Mouse (Mus musculus) layer of hippocampus, postnatal 14 days (tissue): Measurements from ENCODE around the gene Gata3. TPM values are rescaled to one million over a fixed set of nuclear protein-coding genes. Genes with fewer than 3 reads are reported as not detected.

Experiments
- DNase-seq, 2 experiments: peaks; one replicate each; pipeline ENCODE4 v3.0.0; 2021 to 2022; ENCODE audit warnings: low spot score in 2 of 2, mixed read lengths in 1 of 2
- total RNA-seq, 2 experiments: library from RNA; stranded (reverse); gene quantifications; 2 replicates each; pipeline ENCODE4 v1.2.3; 2021

The Gata3 gene
- total RNA-seq, 2 experiments from 2014 or later, result 0.44 to 0.79 TPM

DNA sequence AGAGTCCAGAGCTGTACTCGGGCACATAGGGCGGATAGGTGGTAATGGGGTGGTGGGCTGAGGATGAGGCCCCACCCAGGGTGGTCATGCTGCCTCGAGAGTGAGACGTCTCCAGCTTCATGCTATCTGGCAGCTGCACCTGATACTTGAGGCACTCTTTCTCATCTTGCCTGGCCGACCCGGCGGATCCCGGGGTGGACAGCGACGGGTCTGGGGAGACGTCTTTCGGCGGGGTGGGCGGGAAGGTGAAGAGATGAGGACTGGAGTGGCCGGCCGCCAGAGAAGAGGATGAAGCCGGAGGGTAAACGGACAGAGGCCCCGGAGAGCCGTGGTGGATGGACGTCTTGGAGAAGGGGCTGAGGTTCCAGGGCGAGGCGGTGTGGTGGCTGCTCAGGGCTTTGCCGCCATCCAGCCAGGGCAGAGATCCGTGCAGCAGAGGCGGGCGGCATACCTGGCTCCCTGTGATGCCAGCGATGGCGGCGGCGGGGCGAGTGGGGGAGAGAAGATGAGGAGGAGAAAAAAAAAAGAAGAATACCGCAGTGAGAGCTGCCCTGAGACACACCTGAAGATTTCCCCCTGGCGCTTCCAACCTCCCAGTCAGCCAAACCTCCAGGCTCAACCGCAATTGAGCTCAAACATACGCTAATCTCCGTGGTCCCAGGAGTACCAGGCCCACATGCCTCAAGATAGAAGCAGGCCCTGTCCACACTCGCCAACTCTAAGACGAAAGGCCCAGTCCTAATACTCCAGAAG is 15.2 kb downstream of the Gata3 start:
- DNase-seq, result no peak

DNA sequence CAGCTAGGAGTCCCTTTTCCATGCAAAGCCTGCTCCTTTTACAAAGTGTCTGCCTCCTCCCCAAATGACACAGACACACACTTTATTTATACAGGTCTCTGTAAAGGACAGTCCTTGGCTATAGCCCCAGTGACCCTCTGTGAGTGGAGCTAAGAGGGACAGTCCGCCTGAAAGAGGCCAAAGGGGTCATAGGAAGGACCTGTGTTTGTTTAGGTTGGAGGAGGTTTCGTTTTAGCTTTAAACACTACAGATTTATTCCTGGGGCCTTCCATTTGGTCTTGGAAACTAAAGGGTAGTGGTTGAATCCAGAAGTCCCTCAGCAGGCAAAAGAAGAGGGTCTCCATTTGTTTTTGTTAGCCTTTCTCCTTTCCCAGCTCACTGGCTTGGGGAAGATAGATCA is 16.1 kb downstream of the Gata3 start:
- no peak for DNase-seq

DNA sequence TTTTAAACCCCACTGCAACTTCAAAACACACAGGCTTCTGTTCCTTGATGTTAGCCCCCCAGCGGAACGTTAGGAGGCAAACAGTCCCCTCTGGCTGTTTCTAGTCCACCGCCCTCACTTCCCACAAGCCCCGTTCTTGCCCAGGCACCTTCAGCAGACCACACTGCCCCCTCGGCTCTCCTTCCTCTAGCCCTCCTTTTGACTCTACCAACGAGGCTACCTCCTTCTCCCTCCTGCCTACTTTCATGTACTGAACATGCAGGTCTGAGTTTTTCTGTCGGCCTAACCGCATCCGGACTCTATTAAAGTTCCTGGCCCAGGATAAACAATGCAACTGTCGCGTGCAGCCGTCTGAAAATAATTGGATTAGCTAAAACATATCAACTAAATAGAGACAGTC is 17.2 kb downstream of the Gata3 start:
- no peak for DNase-seq

DNA sequence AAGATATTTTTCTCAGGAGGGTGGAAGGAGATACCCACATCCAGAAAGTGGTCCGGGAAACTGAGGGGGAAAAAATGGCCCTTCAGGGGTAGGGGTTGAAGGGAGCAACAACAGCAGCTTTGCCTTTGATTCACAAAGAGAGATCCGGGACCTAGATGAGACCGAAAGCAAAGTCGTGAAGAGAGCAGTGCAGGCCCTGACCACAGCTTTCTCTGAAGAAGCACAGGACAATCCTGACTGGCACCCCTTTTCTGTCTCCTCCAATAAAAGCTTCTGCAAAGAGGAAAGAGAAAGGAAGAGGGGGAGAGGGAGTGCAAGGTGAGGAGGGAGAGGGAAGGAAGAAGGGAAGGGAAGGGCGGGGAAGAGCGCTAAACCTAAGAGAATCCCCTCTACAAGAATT is 18.0 kb downstream of the Gata3 start:
- no peak for DNase-seq

DNA sequence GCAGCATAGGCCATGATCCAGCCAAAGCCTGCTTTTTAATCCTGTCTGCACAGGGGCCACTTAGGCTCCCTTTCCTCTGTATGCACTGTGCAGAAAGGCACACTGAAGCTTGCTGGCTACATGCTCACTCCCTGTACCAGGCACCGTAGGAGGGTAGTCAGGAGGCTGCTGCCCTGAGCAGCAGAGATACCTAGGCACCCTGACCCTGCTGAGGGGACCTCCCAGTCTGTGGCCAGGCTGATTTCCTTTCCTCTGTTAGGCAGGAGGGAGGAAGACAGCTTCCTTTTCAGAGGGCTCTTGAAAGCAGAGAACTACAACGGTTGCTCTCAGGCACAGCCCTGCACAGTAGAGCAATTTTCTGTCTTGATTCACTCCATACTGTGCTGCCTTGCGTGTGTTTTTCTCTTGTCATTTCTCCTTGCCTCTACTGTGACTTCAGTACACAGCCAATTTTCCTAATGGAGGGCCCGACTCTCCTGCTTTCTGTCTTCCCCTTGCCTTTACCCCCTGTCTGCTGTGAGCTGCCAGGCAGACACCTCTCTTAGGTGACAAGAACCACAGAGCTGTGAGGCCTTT is 18.6 kb downstream of the Gata3 start:
- DNase-seq, result no peak

DNA sequence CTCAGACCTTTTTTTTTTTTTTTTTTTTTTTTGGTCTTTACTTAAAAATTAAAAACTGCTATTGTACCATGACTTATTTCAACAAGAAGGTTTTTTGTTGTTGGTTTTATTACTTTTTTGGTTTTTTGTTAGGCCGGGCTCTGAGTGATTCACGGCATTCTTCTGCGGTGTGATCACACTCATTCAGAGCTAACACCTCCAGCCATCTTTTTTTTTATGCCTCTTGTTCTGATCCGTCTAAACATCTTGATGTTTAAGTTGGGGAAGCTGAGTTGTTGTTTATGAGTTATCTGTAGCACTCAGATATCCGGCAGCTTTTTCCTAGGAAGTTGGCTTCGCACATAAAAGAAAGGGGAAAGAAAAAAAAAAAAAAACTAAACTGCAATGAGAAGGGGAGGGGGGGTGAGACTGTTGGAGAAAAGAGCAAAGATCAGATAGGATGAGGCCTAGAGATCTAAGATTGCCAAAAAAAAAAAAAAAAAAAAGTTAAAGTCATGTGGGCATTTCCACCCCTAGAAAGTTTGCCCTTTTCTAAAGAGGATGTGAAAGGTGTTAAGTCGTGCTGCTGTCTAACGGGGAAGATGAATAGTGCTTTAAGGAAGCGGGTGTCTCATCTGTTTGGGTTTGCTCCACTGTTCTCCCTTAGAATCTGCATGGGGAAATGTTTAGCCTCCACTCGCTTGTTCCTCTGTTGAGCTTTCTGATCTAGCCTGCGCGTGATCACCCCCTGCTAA is 22.6 kb downstream of the Gata3 start:
- no peak for DNase-seq

DNA sequence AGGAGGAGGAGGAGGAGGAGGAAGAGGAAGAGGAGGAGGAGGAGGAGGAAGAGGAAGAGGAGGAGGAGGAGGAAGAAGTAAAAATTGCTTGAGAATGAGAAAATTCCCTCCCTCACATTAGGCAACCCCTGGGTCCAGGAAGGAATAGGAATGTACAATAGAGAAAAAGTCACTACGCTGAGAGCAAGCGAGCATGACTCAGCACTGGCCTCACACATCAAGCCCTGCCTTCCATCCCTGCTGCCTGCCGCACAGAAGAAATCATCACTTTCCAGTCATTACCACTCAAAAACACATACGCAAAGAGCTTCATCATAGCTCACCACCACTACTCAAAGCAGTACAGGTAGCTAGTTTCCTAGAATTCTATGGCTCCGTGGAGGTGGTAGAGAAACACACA is 29.1 kb downstream of the Gata3 start:
- no peak for DNase-seq

DNA sequence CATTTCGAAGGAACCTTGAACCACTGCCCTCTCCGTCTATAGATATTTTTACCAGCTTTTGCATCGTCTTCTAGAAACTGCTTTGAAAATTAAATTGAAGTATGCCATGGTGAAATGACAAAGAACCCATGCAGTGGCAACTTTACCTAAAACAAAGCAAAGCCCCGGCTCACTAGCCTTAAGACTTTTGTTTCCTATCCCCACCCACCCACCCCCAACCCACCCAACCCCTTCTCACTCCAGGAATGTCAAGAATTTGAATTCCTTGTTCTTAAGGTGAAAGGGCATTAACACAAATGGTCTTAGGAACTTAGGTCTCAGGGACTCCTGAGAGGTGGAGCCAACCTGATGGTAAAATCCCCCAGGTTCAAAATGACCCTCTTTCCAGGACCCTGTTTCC is 34.0 kb downstream of the Gata3 start:
- no peak for DNase-seq

DNA sequence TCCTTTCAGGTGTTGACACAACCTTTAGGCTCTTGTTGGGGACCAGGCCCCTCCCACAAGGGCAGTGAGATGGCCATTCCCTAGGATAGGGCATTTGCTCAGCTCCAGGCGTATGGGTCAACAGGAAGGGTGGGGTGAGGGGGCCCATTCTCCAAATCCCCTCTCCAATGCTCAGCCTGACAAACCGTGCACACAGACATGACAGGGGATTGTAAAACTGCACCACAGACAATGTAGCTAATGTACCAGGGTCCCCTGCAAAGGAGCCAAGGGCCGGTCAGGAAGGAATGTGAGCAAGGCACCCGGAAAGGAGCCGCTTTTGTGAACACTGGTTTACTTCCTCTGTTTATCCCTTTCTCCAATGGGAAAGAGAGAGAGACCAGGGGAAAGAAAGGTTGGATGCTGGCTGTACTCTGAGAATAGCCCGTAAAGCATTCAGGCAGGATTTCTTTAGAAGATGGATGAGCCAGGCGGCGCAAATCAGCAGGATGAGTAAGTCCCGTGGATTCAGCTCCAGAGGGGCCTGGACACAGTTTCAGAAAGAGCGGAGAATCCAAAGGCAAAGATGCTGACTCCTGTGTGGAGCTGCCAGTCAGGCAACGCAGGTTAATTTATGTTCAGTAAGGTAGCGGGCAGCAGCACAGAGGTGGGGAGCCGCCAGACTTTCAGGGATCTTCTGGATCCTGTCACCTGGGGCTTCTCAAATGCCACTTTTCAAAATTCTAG is 36.8 kb downstream of the Gata3 start:
- DNase-seq, result no peak

DNA sequence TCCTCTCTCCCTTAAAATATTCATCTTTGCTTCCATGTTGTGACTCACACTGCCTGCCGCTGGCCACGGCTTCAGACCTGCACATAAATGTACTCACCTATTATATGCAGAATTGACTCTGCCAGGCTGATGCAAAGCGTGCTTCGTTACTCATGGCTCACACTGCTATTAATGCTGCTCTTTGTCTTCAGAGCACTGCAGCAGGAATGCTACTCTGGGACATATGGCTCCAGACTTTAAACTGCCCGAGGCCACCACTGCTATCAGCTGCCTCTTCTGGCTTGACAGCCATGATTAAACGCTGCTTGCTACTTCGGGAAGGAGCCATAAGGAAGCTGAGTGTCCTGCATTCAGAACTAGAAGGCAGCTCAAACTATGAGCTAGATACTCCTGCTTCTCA is 54.6 kb downstream of the Gata3 start:
- no peak for DNase-seq

DNA sequence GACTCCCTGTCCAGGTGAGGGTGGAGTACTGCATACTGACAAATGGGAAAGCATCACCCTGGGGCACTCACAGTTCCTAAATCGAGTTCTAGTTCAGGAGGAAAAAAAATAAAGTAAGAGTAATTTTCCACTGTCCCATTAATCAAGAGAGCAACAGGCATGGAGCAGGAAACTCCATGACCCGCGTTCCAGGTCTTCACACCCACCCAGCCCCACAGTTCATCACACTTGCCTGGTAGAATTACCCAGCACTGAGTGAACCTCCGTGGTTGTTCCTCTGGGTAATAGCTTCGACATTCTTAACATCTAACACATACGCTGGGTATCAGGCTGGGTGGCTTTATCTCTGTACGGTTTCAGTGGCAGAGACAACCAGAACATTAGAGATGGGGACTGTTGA is 56.1 kb downstream of the Gata3 start:
- DNase-seq, result no peak

DNA sequence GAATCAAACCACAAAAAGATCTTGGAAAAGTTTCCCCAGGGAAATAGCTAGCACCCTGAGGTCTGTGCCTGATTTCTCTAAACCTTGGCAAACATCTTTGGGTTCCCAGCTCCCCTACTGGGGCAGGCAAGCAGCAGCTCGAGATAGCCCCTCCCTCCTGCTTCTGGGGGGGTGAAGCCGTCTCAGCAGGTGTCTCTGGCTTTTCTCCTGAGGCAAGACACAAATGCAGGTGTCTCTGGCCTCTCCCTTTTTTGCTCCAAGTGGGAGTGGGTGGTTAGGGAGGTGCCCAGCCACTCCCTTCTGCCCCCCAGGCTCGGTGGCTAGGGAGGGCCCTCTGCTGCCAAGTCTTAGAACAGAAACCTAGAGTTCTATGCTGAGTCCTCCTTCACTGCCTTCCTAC is 62.2 kb downstream of the Gata3 start:
- no peak for DNase-seq

DNA sequence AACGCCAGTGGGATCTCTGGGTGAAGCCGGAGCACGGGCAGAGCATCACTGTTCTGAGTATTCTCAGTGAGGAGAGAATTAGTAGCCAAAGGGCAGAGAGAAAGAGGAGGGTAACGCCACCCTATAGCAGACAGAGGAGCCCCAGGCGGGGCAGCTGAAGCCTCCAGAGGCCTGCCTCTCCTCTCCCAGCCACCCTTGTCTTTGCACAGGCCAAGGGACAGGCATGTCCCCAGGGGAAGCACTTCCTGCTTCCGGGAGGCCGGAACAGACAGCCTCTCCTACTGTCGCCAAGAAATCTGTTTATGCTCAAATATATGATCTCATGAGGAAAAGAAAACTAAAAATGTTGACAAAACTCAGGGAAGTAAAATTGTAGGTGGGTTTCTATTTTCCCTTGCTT is 69.2 kb downstream of the Gata3 start:
- DNase-seq, result no peak

DNA sequence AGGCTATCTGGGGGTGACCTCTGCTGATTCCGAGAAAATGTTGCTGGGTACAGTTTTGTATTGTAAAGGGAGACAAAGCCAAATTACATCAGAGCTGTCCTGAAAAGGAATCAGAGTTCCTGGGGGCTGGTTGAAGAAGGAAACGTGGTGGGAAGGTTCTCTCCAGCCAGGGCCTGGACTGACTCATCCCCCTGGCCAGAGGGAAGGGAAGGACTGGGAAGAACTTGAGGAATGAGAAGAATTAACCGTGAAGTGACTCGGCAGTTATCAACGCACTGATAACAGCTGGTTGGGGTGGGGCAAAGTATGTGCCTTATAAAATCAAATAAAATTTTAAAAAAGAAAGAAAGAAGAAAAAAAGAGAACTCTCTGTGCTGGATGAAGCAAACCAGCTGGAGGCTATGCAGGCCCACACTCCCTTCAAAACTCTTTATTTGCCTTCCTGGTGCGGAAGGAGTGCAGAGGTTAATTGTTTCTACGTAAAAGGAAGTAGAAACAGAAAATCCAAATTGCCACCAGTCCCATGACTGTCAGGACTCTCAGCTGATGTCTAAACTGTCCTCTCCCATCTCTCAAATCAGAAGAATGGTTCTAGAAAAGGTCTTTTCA is 71.6 kb downstream of the Gata3 start:
- DNase-seq, result no peak

Other genes with a start within 250 kb of the Gata3 start
- gene 4930412O13Rik, start 8.8 kb downstream of the Gata3 start, total RNA-seq, result not detected
- gene 9230102O04Rik, start 494 bp downstream of the Gata3 start, total RNA-seq, result not detected
- gene Taf3, start 158.6 kb upstream of the Gata3 start, total RNA-seq, result 10 to 100 TPM; 11.8 to 12.9 TPM
- 100 to 1,000 TPM; 304 to 314 TPM for gene Atp5c1, start 190.5 kb upstream of the Gata3 start, total RNA-seq
- gene Kin, start 190.6 kb upstream of the Gata3 start, total RNA-seq, result 10 to 100 TPM; 12.3 to 15.3 TPM
- 1 to 10 TPM; 1.1 to 2.3 TPM for gene Itih2, start 241.4 kb upstream of the Gata3 start, total RNA-seq